Mouse (Mus musculus): ENCODE results near the gene Gtf3a.
A peak's percentile ranks its signal among the peaks of the same experiment; 100 is the strongest.
"Not testable (repeated sequence)": the region's sequence is repeated elsewhere in the genome, so short reads cannot be mapped to it uniquely, and the experiment has no call there.

Gene Gtf3a

GRCm38 (mm10) chr5:146937541-146938503, 10.6 kb upstream of the Gtf3a start:
- no peak for DNase-seq (ENCODE audit: low spot score in 2 of 2)

DNA sequence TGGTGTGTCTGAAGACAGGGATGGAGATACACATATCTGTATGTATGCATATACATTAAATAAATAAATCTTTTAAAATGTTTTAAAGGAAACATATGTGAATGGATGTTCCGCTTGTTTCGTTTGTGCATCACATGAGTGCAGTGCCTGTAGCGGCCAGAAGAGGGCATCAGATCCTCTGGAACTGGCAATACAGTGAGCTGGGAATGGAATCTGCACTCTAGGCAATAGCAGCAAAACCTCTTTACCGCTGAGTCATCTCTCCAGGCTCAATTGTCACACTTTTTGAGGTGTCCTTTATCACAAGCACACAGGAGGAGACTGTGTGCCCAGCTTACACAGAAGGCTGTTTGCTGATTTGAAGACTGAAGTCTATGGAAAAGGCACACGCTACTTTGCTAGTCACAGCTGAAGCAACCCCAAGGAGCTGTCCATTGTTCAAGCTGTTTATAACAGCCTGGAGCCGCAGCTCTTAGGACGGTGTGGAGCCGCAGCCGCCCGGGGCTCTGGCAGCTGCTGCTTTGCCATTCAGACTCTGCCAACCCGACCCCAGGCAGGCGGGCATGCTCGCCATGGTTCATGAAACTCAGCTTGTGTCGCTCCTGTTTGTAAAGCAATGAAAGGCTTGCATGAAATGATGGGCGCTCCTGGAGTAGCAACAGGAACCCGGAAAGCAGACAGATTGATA, 9.2 kb upstream of the Gtf3a start:
- DNase-seq (ENCODE audit: low spot score in 2 of 2), result no peak

DNA sequence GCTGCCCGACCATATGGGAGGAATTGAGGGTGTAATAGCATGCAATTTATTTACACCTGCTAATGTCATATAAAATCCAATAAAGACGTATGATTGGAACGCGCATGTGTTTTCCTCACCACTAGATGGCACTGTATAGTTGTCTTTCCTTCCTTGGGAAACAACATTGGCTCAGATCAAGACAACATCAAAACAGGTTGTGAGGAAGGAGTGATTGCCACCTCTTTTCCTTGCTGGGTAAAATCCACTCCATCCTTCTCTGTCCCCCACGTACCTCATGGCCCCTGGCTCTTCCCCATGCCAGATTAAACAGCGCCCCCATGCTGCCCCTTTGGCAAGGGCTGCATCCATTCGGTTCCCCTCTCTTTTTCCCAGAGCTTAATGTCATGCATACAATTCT, 8.2 kb upstream of the Gtf3a start:
- DNase-seq (ENCODE audit: low spot score in 2 of 2), result no peak

GRCm38 (mm10) chr5:146941939-146942338, 6.5 kb upstream of the Gtf3a start:
- not testable (repeated sequence) for DNase-seq (ENCODE audit: low spot score in 2 of 2)

- no peak for DNase-seq (ENCODE audit: low spot score in 2 of 2)
These were observed 5.5 kb upstream of the Gtf3a start for GRCm38 (mm10) chr5:146942965-146943364.

GRCm38 (mm10) chr5:146944568-146944967, 3.9 kb upstream of the Gtf3a start:
- DNase-seq (ENCODE audit: low spot score in 2 of 2), result no peak

GRCm38 (mm10) chr5:146946682-146947081, 1.8 kb upstream of the Gtf3a start:
- no peak for DNase-seq (ENCODE audit: low spot score in 2 of 2)

- DNase-seq (ENCODE audit: low spot score in 2 of 2), result no peak
These were observed 960 bp upstream of the Gtf3a start for GRCm38 (mm10) chr5:146947497-146947896.

- no peak for DNase-seq (ENCODE audit: low spot score in 2 of 2)
These were observed 383 bp upstream of the Gtf3a start for GRCm38 (mm10) chr5:146948041-146948507.

- no peak for DNase-seq (ENCODE audit: low spot score in 2 of 2)
These were observed 6.1 kb downstream of the Gtf3a start for GRCm38 (mm10) chr5:146954576-146954975.

DNA sequence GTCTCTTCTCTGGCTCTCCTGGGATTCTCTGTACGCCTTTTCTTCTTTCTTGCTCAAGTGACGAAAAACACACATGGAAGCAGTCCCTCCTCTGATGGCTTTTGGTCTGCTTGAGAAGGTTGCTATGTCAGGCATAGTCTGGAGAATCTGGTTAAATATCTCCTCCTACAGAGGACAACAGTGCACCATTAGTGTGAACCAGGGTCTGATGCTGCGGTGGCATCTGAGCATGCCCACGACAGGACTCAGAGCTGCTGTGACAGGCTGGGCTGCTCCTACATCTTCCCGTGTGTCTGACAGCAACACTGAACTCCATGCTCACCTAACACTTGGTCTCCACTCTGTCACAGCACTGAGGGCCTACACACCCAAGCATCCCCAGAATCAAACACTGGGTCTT, 7.2 kb downstream of the Gtf3a start:
- no peak for DNase-seq (ENCODE audit: low spot score in 2 of 2)

DNA sequence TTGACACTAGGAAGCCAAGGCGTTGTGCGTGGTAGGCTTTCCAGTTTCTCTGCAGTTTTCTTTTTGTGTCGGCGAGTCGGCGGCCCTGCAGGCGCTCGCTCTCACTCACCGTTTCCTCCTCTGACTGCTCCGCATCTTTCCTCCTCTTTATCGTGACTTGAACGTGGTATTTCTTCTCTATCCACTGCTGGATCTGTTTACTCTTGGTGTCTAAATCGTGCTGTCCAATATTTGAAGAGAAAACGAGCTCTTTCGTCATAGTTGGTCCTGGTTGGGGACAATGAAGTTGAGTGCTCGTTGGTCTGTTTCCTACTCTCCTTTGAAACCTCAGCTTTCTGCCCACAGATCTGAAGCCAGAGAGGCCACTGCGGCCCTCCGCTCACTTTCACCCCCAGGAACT, 8.2 kb downstream of the Gtf3a start:
- DNase-seq (ENCODE audit: low spot score in 2 of 2), result no peak

DNA sequence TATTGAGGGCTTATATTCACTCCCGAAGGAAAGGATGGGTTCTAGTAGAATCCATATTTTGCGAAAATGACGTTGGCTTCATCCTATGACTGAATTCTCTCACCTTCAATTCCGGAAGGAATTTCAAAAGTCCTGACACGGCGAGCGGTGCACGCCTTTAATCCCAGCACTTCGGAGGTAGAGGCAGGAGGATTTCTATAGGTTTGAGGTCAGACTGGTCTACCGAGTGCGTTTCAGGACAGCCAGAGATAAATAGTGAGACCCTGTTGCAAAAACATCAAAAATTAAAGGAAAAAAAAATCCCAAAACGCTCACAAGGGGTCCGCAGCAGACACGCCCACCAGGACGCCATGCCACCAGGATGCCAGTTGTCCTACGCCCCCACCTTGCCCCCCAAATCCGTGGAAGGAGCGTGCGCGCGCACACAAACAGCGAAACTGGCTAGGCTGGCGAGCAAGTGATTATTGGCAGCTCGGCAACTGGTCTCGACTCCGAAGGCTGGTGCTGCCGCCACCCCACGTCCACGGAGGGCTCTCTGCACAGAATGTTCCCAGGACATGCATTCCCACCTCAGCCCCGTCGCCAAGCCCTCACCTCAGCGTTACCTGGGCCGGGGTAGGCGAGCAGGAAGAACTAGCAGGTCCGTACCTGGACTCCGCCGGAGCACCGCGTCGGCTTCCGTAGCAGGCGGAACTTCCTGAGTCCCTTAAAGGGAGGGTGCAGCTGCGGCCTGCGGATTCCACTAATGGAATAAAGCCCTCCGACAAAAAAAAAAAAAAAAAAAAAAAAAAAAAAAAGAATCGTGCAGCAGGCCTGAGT, 14.9 kb downstream of the Gtf3a start, which contains the start of gene Mtif3:
Gene Mtif3, minus strand, starts transcription at position 683 of the 819 bp plus-strand sequence.
- peak; percentile 77 to 84 for DNase-seq (ENCODE audit: low spot score in 2 of 2)

GRCm38 (mm10) chr5:146963937-146964278, 15.5 kb downstream of the Gtf3a start:
- no peak for DNase-seq (ENCODE audit: low spot score in 2 of 2)

DNA sequence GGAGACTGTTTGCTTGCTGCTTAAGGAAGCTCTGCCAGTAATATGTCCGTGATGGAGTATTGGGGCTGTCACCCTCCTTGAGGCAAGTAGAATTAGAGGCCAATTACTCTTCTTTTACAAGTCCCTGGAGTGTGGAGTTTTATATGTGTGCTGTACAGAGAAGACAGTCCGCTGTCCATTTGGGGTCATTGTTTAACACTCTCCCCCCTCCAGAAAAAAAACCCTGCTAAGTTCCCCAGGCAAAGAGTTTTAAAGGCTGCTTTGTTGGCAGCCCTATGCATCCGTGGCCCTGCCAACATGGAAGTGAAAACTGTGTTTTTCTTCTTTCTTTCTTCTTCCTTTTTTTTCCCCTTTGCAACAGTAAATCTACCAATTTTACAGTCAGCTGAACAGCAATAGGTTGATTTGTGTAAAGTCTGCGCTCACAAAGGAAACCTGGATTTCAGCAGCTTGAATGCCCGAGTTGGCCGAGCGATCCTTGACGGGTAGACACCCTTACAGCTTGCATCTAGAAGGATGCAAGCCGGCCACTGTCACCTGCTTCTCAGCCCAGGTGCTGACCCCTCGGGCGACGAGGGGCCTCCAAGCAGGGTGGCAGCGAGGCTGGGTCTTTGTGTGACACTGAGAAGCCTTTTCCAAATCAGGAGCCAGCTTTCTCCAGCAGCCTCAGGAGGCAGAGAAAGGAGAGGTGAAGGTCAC, 20.4 kb downstream of the Gtf3a start:
- no peak for DNase-seq (ENCODE audit: low spot score in 2 of 2)

DNA sequence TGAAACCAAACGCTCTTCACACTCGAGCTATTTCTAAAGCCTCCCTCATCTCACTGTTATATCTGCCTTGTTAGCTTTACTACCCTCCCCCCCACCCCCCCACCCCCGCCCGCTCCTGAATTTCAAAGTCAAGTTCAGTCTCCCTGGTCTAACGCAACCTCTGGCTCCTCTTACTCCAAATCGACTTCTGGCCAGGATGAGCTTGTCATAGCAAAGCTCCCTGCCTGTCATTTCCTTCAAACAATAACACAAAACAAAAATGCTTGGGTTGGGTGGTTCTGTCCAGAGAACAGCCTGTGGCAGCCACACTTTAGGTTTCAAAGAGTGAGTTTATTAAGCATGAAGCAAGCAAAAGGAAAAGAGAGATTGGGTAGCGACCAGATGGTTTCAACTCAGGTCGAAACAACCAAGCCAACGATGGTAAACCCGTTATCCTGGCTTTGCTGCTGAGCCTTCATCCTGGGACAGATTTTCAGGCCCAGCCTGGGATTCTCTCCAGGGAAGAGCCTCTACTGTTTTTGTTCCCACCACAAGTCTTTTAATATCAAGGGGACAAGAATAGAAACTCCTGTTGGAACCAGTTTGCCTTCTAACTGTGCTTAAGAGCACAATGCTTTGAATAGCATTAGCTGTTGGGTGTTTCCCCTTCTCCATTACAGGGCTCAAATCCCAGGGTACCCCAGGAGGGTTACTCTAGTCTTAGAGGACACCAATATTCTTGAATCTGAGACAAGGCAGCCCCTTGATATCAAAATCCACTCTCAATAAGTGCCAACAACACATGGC, 23.5 kb downstream of the Gtf3a start:
- no peak for DNase-seq (ENCODE audit: low spot score in 2 of 2)

DNA sequence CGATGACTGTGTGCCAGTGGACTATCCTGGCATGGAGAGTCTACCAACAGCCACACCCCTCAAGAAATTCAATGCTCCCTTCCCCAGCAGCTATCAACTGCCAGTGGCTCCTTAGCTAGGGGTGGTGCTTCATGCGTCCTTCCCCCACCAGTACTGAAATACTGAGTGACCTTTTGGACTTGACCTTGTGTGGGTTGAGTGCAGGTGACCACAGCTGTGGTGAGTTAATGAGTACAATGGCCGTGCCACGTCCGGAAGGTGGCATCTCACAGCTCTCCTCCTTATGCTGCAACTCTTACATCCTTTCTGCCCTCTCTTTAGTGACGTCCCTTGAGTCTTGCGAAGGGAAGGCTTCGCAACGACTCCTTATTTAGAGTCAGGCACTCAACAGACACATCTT, 24.9 kb downstream of the Gtf3a start:
- DNase-seq (ENCODE audit: low spot score in 2 of 2), result no peak

DNA sequence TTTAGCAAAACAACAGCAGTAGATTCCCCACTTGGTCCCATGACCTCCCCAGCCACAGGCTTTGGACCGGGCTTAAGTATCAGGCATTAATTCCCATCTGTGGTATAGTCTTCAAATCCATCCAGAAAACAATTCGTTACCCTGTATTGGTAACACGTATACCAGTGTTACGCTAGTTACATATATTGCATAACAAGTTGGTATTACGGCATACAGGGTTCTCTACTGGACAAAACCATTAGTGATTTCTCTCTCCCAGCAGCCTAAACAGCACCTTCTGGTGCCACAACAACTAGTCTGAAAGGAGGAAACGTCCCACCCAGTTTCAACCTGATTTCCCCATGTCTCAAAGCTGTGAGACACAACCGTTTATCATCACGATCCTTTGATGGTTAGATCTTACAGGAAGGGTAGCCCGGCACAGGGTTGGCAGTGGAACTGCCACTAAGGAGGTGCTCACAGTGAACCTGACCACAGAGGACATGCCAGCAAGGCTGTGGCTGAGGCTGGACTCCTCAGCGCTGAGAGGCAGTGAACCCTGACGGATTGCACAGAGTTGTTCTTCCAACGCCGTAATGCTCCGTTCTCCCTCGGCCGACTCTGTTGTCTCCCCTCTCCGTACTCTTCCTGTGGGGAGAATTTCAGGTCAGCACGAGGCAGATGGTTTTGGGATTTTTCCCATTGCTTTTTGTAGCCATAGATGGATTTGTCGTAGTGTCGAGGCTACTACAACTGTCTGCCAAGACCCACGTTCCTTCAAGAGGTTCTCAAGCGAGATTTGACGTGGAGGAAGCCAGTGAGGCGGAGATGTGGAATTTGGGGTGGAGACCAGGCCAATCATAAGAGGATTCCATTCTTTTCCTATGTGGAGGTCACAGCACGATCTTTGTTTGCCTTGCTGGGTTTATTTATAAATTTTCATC, 25.7 kb downstream of the Gtf3a start:
- DNase-seq (ENCODE audit: low spot score in 2 of 2), result no peak

DNA sequence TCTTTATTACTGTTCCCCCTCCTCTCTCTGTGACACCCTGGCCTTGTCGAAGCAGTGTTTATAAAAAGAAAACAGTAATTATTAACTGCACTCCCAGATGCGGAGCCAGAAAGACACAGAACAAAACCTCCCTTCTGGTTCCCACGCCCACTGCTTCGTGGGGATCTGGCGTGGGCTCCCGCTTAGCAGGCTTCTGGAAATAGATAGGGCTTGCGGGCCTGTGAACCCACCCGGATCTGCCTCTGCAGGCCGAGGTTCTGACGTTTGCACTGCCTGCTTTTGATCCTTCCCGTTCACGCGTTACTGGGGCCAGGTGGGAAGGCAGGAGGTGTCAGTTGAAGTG, 26.3 kb downstream of the Gtf3a start:
- no peak for DNase-seq (ENCODE audit: low spot score in 2 of 2)

GRCm38 (mm10) chr5:146981376-146981775, 32.9 kb downstream of the Gtf3a start:
- DNase-seq (ENCODE audit: low spot score in 2 of 2), result no peak
